Mouse (Mus musculus): Measurements from ENCODE around the gene Dnah1. TPM values are rescaled to one million over a fixed set of nuclear protein-coding genes. Genes with fewer than 3 reads are reported as not detected.

Gene Dnah1
- total and polyA plus RNA-seq, 3 experiments, result 0.04 to 0.11 TPM; not detected in 1

GRCm38 (mm10) chr14:31285728-31286127 is 38.0 kb downstream of the Dnah1 start:
- no peak for DNase-seq (ENCODE audit: low read depth, low spot score)
- H3K27me3 ChIP-seq (ENCODE audit: control insufficient read depth in 1 of 2, insufficient read depth in 2 of 2, low read length in 2 of 2), result peaks cover 7 to 12% of the 10 kb centered on the region in 2 experiments
- no peaks in the 10 kb centered on the region for H3K36me3 ChIP-seq (ENCODE audit: control insufficient read depth in 1 of 2, insufficient read depth in 2 of 2, low read length in 2 of 2)
- H3K9ac ChIP-seq (ENCODE audit: control insufficient read depth, low read depth, low read length, poor library complexity, severe bottlenecking), result no peak overlapping the region
- TF ChIP-seq SIN3A (IDR thresholded peaks at IDR 0.05; ENCODE audit: low read length) (no peak), JUND (IDR thresholded peaks at IDR 0.05; ENCODE audit: low read depth, low read length) (no peak), HCFC1 (IDR thresholded peaks at IDR 0.05; ENCODE audit: low read depth, low read length) (no peak), POLR2A (IDR thresholded peaks at IDR 0.05; ENCODE audit: control insufficient read depth in 1 of 2, insufficient read depth in 1 of 2, low read depth in 1 of 2, low read length in 2 of 2, poor library complexity in 1 of 2) (no peak), POLR2AphosphoS5 (IDR thresholded peaks at IDR 0.05; ENCODE audit: borderline replicate concordance, low read depth, low read length) (no peak), USF1 (IDR thresholded peaks at IDR 0.05; ENCODE audit: low read depth, low read length) (no peak), ZMIZ1 (IDR thresholded peaks at IDR 0.05; ENCODE audit: low read depth, low read length) (no peak), MYB (IDR thresholded peaks at IDR 0.05; ENCODE audit: low read depth, low read length) (no peak), GABPA (IDR thresholded peaks at IDR 0.05; ENCODE audit: low read depth, low read length) (no peak), CHD1 (IDR thresholded peaks at IDR 0.05; ENCODE audit: low read depth, low read length) (no peak), USF2 (IDR thresholded peaks at IDR 0.05; ENCODE audit: borderline replicate concordance in 1 of 2, insufficient read depth in 1 of 2, low read depth in 1 of 2, low read length in 2 of 2) (no peak), MAFK (IDR thresholded peaks at IDR 0.05; ENCODE audit: borderline replicate concordance, low read depth, low read length) (no peak), E2F4 (IDR thresholded peaks at IDR 0.05; ENCODE audit: borderline replicate concordance, low read depth, low read length) (no peak), EP300 (IDR thresholded peaks at IDR 0.05; ENCODE audit: low read depth in 1 of 2, low read length in 2 of 2) (no peak)
- no peak overlapping the region for H3K4me3 ChIP-seq (ENCODE audit: control insufficient read depth in 1 of 2, insufficient read depth in 1 of 2, low read depth in 2 of 2, low read length in 2 of 2)
- H3K79me2 ChIP-seq (ENCODE audit: control insufficient read depth, insufficient read depth, low read length, poor library complexity), result no peaks in the 10 kb centered on the region
- H3K4me1 ChIP-seq (ENCODE audit: control insufficient read depth in 1 of 2, insufficient read depth in 2 of 2, low read length in 2 of 2), result no peaks in the 10 kb centered on the region
- no peak overlapping the region for H3K27ac ChIP-seq (ENCODE audit: control insufficient read depth, low read depth, low read length)
- H3K9me3 ChIP-seq (replicated peaks; ENCODE audit: insufficient read depth, low read length), result no peaks in the 10 kb centered on the region

- peak; percentile 75 for DNase-seq (ENCODE audit: low read depth, low spot score)
Observed at GRCm38 (mm10) chr14:31272164-31272563, 51.5 kb downstream of the Dnah1 start.

More at GRCm38 (mm10) chr14:31272164-31272563, 51.5 kb downstream of the Dnah1 start:
- Histone ChIP-seq H3K4me3 (ENCODE audit: control insufficient read depth in 1 of 2, insufficient read depth in 1 of 2, low read depth in 2 of 2, low read length in 2 of 2) (no peak overlapping the region), H3K4me1 (ENCODE audit: control insufficient read depth in 1 of 2, insufficient read depth in 2 of 2, low read length in 2 of 2) (no peaks in the 10 kb centered on the region), H3K9me3 (replicated peaks; ENCODE audit: insufficient read depth, low read length) (no peaks in the 10 kb centered on the region), H3K79me2 (ENCODE audit: control insufficient read depth, insufficient read depth, low read length, poor library complexity) (no peaks in the 10 kb centered on the region), H3K27ac (ENCODE audit: control insufficient read depth, low read depth, low read length) (no peak overlapping the region), H3K36me3 (ENCODE audit: control insufficient read depth in 1 of 2, insufficient read depth in 2 of 2, low read length in 2 of 2) (no peaks in the 10 kb centered on the region), H3K9ac (ENCODE audit: control insufficient read depth, low read depth, low read length, poor library complexity, severe bottlenecking) (no peak overlapping the region), H3K27me3 (ENCODE audit: control insufficient read depth in 1 of 2, insufficient read depth in 2 of 2, low read length in 2 of 2) (no peaks in the 10 kb centered on the region)
- TF ChIP-seq SMC3 (IDR thresholded peaks at IDR 0.05; ENCODE audit: low read depth, low read length) (peak; percentile 96), MYC (IDR thresholded peaks at IDR 0.05; ENCODE audit: low read depth, low read length) (0 out of 2 replicates have a peak, but pooled peaks have one; percentile 35), ZC3H11A (IDR thresholded peaks at IDR 0.05; ENCODE audit: low read depth, low read length) (peak; percentile 80), MEF2A (IDR thresholded peaks at IDR 0.05; ENCODE audit: extremely low read depth, insufficient replicate concordance, low read depth, low read length, poor library complexity, severe bottlenecking) (no peak), CTCF (IDR thresholded peaks at IDR 0.05 in 2 of 3, conservative IDR thresholded peaks at IDR 0.05 in 1 of 3; ENCODE audit: control insufficient read depth in 1 of 3, insufficient read depth in 1 of 3, low read depth in 2 of 3, low read length in 3 of 3, poor library complexity in 1 of 3, severe bottlenecking in 1 of 3) (peak; percentile 87 to 96 (median 94)), GATA1 (IDR thresholded peaks at IDR 0.05; ENCODE audit: low read depth, low read length) (no peak), ZNF384 (IDR thresholded peaks at IDR 0.05; ENCODE audit: low read depth, low read length) (peak; percentile 78), RAD21 (IDR thresholded peaks at IDR 0.05; ENCODE audit: low read depth, low read length) (peak; percentile 80)
